Mouse (Mus musculus) ovary, adult 18-20 months (tissue): ENCODE measurements around the gene Olfr43.

Experiments
- DNase-seq: peaks from one replicate; pipeline ENCODE4 v3.0.0; 2022; ENCODE audit warnings: low spot score, mixed read lengths

Gene Olfr43

DNA sequence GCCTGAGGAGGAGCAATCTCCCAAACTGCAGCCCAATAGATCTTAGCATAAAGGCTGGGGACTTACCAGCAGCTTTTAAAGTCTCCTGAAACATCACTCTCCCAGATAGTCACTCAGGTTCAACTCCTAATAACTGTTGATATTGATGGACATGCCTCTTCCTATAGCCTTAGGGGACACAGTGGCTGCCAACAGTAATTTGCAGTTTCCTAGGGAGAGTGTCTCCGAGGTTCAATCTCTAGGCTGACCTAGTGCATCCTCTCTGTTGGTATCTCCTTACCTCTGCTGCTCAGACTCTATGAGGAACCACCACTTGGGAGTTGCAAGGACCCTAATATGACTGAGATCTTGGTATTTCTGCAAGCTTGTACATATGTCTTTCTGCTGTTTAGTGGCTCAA is at the start of gene Olfr43:
Gene Olfr43, minus strand, starts transcription at position 101 of the 400 bp plus-strand sequence.
- DNase-seq = no peak

- DNase-seq = no peak
These were observed 48.3 kb upstream of the Olfr43 start, which contains the start of gene Olfr406 for GRCm38 (mm10) chr11:74259508-74259907. Gene Olfr406 (plus strand): TSS chr11:74259808.

GRCm38 (mm10) chr11:74241201-74241600 is 30.0 kb upstream of the Olfr43 start:
- DNase-seq = peak; percentile 27

- DNase-seq = no peak
These were observed 25.2 kb downstream of the Olfr43 start, which contains the start of gene Olfr403 for GRCm38 (mm10) chr11:74185949-74186348. Gene Olfr403 (plus strand): TSS chr11:74186249.

DNA sequence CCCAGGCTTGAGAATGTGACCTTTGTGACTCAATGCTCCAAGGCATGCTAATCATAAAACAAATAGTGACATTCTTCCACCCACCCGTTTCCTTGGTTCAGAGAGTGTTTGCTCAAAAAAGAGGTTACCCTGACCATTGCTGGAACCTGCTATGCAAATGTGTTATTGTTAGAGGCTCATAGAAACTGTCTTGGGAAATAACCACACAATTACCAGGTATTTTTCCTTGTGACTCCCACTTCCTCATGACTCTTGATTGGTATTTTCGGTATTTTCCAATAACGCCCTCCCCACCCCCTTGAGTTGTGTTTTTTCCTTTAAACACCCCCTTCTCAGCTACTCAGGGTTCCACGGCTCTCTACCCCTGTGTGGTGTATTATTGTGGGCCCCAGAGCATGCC is 27.4 kb downstream of the Olfr43 start:
- no peak for DNase-seq

- DNase-seq = no peak
These were observed 28.0 kb downstream of the Olfr43 start for GRCm38 (mm10) chr11:74183168-74183567.

GRCm38 (mm10) chr11:74168771-74169170 is 42.4 kb downstream of the Olfr43 start:
- no peak for DNase-seq
